Mouse (Mus musculus) brain, embryonic 18.5 days (tissue): ENCODE measurements around the gene Phf21a.

Experiments
- DNase-seq: peaks from one replicate; pipeline ENCODE4 v3.0.0-alpha.2; 2012; ENCODE audit warnings: low read depth, low spot score

Phf21a gene

DNA sequence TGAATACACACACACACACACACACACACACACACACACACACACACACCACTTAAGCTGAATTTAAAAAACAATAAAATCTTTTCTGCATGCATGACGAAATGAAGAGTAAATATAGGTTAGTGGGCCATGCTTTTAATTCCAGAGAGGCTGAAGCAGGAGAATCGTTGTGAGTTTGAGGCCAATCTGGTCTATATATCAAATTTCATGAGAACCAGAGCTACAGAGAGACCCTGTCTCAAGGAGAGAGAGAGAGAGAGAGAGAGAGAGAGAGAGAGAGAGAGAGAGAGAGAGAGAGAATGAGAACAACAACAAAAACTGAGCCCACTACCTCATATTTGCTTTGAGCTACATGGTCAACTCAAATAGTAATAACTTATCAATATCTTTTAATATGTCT lies at the start of gene Phf21a:
Phf21a (plus strand) TSS at position 301 of the 400 bp plus-strand sequence.
- no peak for DNase-seq

DNA sequence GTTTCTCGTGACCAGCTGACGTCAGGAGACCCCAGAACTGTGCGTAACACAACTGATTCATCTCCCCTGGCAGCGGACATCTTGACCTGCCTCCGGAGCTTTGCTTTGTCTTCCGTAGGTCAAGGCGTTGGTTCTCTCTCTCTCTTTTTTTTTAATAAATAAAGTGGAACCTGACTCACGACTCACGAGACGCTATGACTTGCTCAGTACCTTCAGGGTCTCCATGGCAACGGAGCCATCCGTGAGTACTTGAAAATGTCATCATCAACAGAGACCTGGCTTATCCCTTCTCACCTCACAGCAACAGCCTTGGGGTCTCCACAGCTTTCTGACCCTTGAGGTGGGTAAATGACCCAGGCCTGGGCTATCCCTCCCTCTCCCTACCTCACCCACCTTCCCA lies 49.6 kb upstream of the Phf21a start:
- no peak for DNase-seq

DNA sequence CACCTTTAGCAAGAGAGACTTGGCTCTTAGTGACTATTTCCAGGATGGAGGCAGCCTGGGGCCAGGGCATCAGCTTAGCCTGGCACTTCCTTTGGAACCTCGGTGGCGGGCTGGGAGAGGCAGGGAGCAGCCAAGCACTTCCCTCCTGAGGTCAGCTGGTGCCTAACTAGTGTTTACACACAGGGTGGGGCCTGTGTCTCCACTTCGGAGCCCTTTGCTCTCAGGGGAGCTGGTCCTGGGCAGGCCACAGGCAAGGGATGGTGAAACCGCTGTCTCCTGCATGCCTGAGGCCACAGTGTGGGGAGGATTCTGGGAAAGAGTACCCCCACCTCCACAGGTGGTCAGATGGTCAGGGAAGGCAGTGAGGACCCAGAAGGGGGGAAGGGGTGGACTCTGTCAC lies 45.3 kb upstream of the Phf21a start:
- DNase-seq, result no peak

DNA sequence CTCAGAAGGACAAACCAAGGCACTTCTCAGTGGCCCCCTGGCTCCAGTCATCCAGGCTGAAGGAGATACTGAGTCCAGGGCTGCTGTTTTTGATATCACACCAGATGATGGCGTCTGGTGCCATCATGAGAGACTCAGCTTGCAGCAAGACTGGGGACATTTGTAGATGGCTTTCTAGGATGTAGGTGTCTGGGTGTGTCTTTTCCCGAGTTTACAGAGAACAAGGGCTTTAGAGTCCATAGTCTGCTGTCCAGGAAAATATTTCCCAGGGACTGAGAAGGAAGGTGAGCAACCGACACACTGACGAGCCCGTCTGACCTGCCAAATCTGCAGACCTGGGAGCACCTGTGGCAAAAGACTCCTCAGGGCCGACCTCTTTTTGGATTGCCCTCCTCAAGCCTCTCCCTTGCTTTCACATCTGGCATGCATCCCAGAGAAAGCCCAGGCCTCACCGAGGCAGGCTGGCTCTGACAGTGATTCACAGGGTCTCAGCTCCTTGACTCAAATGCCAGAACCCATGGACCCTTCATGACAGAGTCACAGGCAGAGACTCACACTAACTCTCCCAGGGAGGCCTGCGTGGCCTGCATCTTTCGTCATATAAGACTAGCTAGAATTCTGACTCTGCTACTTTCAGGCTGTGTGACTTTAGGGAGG lies 44.8 kb upstream of the Phf21a start:
- DNase-seq, result no peak

DNA sequence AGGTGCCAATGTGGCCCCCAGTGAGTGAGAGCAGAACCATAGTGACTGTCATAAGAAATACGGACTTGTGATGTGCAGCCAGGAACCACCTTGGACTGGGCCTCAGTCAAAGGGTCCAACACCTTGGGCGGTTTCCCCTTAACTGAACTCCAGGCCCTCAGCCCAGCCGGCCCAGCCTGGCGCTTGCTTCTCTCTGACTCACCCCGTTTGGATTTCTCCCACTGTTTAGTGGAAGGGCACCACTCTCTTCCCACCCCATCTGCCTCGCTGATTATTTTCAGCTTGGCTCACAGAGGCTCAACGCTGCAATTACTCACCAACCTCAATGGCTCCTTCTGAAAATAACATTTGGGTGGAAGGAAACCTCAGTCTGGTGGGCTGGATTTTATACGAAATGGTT lies 40.7 kb upstream of the Phf21a start:
- DNase-seq, result no peak

DNA sequence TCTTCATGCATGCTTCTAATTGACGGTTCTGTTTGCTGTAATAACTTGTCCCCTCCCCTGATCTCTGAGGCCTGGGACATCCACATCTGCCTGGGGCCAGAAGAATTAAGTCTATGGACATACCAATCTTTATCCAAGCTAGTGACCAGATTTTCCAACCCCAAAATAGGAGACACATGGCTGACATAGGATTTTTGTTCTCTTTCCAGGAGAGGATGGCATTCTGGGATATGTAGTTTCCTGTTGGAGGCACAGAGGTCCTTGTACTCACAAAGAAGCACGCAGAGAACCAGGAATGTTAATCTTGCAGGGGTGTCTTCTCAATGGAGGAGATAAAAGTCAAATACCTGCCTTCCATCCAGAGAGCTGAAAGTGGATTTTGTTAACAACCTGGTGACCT lies 40.2 kb upstream of the Phf21a start:
- DNase-seq, result no peak

DNA sequence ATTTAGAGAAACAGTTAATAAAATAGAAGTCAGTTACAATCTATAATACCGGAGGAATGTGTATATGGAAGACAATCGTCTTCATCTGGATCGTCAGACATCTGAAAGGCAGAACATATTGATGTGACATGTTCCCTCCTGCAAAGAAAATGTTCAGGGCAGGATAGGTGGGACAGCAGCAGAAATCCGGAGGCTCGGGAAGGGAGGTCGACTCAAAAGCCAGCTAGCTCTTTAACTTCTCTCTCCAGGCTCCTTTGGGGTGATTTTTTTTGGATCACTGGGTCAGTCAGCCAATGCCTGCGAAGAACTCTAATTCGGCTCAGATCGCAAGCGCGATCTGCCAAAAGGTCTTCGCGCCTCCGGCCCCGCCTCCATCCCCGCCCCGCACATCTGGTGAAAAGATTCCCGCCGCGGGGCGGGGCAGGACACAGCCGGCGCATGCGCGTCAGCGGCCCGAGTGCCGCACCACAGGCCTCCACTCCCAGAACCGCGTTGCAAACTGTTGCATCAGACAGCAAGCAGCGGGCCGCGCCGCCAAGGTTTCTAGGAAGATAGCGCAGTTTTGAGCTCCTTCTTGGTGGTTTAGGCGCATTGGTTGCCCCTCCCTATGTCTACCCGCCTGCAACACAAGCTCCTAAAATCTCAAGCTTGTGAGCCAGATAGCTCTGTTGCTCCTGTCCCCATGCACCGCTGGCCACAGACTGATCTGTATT lies 37.7 kb upstream of the Phf21a start:
- DNase-seq, result peak; percentile 74

DNA sequence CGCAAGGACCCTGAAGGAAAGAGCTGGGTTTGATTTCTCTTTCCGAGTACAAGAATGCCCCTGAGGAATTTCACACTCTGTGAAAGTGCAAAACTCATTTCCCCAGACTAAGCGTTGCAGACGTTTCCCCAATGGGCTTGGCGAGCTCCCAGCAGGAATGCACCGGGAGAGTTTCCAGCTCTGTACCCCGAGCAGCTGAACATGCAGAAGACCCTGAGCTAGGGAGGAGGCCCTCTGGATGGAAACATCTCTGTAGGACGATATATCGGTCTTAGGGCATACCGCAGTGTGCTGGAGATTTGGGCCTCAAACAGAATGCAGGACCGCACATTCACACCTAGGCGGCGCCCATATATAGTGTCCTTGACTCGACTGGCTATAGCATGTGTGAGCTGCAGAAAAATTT lies 37.1 kb upstream of the Phf21a start:
- DNase-seq, result no peak

DNA sequence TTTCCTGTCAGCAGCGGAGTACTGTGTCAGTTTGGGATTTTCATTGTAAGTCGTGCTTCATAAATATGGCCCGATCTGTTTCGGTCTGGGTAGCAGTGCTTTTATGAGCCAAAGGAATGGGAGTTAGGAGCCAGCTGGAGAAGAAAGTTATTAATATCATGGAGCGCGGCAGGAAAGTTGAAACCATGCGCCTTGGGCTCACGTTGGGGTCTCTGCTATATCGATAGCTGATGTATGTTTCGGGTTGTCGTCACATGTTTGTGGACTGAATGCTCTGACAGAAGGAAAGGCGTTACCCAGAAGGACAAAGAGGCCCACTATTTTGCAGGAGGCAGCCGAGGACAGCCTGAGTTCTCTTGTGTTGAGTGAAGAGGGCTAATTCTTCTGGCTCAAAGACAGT lies 36.2 kb upstream of the Phf21a start:
- DNase-seq, result no peak

DNA sequence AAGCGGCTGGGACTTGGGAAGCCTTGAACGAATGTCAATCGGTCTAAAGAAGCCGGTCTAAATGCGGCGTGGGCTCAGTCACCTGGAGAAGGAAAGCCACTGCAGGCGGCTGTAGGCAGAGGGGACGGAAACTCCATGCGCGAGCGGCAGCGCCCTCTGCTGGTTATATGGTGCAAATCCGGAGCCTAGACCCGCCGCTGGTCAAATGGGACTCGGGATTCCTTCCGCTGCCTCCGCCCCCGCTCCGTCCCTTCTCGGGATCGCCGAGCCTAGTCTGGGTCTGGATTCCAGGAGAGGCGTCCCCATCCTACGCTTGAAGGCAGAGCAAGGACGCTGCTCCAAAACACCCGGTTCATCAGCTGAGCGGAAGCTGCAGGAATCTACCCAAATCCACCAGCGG lies 34.4 kb upstream of the Phf21a start:
- DNase-seq, result no peak

DNA sequence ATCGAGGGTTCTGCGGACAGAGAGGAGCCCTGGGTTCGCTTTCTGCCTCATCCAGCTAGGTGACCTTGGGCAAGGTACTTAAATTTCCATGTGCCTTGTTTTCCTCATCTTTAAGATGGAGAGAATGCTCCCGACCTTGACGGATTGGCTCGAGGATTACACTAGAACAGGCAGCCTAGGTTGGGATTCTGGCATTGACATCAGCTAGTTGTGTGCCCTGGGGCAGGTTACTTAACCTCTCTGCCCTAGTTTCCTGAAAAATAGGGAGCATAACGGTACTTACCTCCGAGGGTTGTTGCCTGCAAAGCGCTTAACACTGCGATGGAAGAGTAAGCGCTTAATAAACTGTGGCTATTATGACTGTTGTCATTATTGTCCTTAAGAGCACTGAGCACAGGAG lies 34.0 kb upstream of the Phf21a start:
- no peak for DNase-seq

DNA sequence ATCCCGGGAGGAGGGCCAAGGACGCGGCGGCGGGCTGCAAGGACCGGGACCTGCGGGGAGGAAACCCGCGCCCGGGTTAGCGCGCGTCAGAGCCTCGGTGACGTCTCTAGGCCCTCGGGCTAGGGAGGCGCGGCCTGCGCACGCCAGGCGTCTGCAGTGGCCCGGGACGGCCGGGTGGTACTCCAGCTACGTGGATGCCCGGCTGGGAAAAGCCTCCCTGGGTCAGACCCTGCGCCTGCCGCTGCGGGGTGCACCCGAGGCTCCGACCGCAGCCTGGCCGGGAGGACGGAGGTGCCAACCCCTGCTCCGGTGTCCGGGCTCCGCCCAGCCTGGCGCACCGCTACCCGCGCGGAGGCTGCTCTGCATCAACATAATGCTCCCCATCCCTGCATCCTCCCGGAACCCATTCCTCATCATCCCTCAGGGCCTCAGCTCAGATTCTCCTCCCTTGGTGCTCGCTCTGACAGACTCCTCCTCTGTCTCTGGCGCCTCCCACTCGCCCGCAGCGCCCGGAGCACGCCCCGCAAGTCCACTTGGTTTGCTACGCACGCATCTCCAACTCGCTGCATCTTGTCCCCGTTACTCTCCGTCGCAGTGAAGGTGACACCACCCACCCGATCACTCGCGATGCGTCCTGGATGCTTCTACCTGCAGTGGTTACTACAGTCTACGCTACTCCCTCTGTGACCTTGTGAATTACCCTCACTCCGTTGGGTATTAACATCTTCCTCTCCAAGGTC lies 33.3 kb upstream of the Phf21a start:
- DNase-seq, result no peak

DNA sequence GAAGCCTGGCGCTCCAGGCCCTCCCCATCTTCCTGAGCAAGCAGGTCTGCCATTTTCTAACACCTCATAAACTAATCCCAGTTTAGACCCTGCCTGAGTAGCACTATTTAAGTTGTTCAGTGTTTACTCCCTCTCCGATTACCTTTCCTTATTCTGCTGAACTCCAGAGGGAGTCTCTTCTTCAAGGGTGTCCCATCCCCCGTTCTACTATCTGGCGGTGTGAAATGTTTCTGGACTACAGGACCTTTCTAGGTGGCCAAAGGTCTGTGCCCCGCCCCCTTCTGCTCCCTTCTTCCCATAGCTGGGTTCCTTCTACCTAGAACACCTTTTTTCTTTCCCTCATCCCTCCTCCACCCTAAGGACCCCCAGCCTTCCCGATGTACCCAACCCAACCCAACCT lies 32.6 kb upstream of the Phf21a start:
- DNase-seq, result no peak

DNA sequence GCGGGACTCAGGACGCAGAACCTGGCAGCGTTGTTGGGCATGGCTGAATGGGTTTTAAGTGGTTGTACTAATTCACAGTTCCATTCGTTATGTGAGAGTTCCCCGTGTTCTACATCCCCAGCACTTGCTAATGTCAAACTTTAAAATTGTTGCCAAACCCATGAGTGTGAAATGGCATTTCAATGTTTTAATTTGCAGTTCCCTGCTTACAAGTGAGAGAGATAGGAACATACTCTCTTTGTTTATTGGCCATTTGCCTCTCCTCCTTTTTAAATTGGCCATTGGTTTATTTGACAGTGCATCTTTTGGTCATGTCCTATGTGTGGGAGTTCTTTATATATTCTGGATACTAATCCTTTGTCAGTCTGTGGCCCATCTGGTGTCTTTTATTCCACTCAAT lies 31.6 kb upstream of the Phf21a start:
- no peak for DNase-seq

DNA sequence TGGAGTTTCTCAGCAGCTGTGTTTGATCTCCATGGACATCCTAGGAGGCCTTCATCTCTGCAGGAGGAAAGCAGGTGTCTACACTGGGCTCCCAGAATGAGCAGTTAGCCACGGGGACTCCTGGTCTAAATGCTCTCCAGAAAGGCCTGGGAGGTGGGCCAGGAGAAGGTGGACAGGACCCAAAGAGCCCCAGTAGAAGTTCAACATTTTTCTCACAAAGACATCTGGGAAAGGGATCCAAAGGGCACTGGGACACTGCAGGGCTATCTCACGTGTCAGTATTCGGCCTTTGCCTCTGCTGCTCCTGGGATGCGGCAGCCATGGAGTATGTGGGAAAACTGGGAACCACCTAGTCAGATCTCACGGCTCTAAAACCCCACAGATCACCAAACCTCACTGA lies 29.8 kb upstream of the Phf21a start:
- no peak for DNase-seq

DNA sequence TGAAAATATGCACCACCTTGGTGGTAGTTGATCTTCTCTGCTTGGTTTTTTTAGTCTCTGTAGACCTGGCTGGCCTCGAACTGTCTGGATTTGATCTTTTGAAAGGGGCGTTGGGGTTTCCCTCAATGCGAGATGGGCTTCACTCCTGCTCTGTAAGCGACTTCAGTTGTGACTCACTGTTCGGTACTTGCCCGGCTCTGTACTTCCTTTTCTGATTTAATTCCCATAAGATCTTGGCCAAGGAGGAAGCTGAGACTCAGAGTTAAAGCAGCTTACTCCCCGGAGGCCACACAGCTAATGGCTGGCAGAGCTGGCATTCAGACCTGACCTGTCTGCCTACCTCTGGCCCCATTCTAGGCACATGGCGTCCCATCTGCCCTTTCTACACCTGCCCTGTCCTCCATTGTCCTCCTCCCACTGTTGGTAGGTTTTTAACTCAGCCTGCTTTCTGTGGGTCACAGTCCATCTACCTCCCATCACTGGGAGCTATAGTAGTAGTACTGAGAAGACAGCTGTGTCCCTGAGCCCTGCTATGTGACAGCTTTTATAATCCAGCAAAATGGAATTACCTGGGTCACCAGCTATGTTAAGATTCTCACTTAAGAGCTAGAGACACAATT lies 27.5 kb upstream of the Phf21a start:
- DNase-seq, result no peak

DNA sequence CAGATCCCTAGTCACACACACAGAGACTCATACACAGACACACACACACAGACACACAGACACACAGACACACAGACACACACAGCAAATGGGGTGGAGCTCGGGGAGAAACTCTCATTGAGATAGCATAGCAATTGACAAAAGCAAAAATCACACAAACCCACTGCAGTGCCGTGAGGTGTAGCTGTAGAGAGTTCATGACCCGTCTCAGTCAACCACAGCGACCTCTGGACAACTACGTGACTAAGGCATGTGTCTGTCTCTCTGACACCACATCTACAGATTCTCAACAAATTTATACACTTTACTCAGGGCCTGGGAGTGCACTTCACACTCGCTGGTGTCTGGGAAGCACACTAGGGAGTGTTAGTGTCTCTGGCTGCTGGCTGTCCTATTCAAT lies 27.0 kb upstream of the Phf21a start:
- DNase-seq, result no peak

DNA sequence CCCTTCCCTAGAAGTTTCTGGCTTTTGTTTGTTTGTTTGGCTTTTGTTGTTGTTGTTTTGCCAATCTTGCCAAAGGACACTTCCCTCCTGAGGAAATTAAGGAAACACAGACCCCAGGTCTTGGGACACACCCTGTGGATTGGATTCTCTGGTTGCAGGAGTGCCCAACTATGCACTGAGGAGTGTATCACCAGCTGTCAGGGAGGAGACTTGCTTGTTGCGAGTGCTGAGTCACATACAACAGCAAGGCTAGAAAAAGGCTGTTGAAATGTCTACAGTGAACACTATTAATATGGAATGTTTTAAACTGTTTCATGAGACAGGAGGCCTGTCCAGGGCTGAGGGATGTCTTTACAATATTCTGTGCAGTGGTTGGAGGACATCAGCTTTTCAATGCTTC lies 26.0 kb upstream of the Phf21a start:
- no peak for DNase-seq

DNA sequence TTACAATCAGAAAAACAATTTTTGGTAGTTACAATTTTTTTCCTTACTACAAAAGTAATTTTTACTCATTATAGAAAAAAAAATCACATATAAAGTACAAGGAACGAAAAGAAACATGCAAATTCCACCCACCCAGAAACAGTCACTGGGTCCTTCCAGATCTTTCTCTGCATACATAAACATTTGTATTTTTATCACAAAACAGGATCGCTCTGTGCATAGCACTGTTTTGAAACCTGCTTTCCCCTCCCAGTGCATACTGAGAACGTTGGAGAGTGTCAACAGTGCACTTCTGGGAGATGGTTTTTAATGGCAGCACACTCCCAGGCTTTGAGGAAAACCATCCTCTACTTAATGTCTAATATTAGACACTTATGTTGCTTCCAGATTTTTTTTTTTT lies 25.3 kb upstream of the Phf21a start:
- DNase-seq, result no peak

DNA sequence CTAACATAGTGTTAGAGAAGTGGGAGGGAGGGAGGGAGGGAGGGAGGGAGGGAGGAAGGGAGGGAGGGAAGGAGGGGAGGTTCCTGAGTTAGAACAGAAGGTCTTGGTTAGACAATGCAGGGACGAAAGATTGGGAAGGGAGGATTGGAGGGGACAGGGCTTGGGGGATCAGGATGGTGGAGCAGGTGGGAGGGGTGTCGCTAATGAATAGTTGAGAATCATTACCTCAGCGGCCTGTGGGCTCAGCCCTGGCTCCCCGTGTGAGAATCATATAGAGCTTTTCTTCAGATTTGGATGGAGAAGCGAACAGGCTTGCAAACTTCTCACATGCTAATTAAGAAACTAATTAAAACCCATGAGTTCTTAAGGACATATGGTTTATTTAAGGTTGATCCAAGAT lies 23.3 kb upstream of the Phf21a start:
- no peak for DNase-seq

DNA sequence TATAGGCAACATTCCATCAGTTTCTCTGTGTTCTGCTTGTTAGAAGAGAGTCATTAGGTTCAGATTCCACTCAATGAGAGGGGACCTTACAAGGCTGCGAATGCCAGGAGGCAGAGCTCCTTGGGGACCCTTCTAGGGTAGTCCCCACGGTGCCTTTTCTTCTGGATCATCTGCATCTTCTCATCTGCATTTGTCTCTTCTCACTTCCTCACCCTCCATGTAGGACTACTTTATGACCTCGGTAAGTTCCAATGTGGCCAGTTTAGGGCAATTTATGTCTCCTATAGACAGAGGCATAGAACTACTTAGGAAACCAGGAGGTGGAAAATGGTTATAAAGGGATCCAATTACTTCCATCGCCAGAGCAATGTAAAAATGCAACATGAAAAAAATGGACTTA lies 21.8 kb upstream of the Phf21a start:
- DNase-seq, result no peak

DNA sequence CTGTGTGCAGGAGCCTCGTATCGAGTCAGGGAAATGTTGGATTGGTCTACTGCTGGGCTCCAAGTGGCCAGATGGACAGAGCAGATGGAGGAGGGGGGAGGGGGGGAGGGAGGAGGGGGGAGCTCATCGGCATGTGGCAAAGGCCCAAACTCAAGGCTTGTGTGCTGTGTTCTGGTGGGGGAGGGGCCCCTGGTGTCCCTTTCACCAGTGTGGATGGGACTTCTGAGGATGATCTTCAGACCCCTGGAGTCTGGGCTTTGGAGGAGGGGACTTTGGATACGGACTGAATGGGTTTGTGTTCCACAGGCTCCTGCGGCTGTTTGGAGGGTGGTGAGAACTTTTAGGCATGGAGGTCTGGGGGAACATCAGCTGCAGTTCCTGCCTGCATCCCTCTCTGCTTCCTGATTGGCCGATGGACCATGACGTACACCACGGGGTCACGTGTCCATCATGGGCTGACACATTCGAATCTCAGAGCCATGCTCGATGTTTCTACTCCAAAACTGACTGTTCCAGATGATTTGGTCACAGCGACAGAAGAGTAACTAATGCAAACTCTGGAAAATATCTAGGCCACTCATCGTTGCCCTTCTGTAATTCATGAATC lies 16.7 kb upstream of the Phf21a start:
- DNase-seq, result no peak
